ENCODE assay signal across 20 mouse cellular contexts in the genomic region with DNA sequence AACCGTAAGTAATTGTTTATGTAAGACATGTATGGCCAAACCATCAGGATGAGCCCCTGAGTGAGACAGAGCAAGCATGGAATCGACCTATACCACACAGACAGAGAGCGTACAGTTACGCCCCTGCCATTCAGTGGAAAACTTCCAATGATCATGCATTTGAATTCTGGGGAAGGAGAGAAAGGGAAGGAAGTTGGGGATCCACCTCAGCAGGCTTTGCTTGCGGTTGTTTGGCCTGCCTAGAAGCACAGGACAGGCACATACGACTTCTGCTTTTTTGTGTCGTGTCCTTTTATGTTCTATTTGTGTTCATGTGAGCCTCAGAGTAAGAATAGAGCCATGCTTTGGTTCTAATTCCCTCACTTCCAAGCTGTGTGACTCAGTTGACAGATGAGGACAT.
A peak's percentile ranks its signal among the peaks of the same experiment; 100 is the strongest.
DNase-seq lines count a peak whose midpoint lies in the region; ATAC-seq lines count a peak whose summit lies in the region.
"Had no signal": no experiment of that assay in that cellular context is flagged by ENCODE, and none has a peak within 500 bp of the region (broad histone marks: within the 10 kb centered on the region; RNA-seq: fewer than 3 reads in every experiment).

No protein-coding gene starts in this region.

- WGBS in hindbrain, embryonic 16.5 days: 88% methylated on average over 7 of the region's 7 CpGs

- H3K4me3 ChIP-seq in hindbrain, embryonic 16.5 days (ENCODE audit: low read length): no peak overlapping the region
- H3K4me3 ChIP-seq: forebrain, embryonic 10.5 days; gastrocnemius, adult 2 months; heart, embryonic 13.5 days; midbrain, embryonic 10.5 days; neural tube, embryonic 13.5 days had no signal

- DNase-seq in heart, adult 8-10 months (ENCODE audit: low spot score): peak; percentile 12
- no peak for DNase-seq in heart, postnatal 25 days (ENCODE audit: low spot score)
- DNase-seq in B cell, adult 2 months: peak; percentile 4 to 13
- no peak for DNase-seq in testis, postnatal 14 days (ENCODE audit: low spot score)
- DNase-seq in thymus, postnatal 10 days (ENCODE audit: low spot score in 2 of 2): no peak
- DNase-seq: adrenal gland, adult 2 months; cerebellum, adult 11 months; cerebellum, postnatal 36 days; gastrocnemius, adult 2 months; heart, postnatal 4 days; kidney, postnatal 10 days; spleen, adult 18-20 months had no signal

- H3K27ac ChIP-seq in hindbrain, embryonic 16.5 days (ENCODE audit: low read depth, low read length): no peak overlapping the region
- H3K27ac ChIP-seq: forebrain, embryonic 10.5 days; gastrocnemius, adult 2 months; heart, embryonic 13.5 days; midbrain, embryonic 10.5 days; neural tube, embryonic 13.5 days had no signal

- ATAC-seq in granulocyte monocyte progenitor cell, adult 5-6 weeks (replicated peaks; ENCODE audit: poor library complexity, severe bottlenecking): peak; percentile 94
- peak; percentile 37; the same call in 1 of the 2 replicates for ATAC-seq in megakaryocyte-erythroid progenitor cell, adult 5-6 weeks (replicated peaks; ENCODE audit: low FRiP score, low TSS enrichment, poor library complexity, severe bottlenecking)
- ATAC-seq in hindbrain, embryonic 16.5 days: no peak
- ATAC-seq: lung, postnatal 0 days had no signal

- no peaks in the 10 kb centered on the region for H3K27me3 ChIP-seq in hindbrain, embryonic 16.5 days (replicated peaks; ENCODE audit: control insufficient read depth, insufficient read depth, low read length)
- H3K27me3 ChIP-seq: heart, embryonic 13.5 days; neural tube, embryonic 13.5 days had no signal

- H3K36me3 ChIP-seq in hindbrain, embryonic 16.5 days (ENCODE audit: control insufficient read depth, insufficient read depth, low read length): no peaks in the 10 kb centered on the region
- H3K36me3 ChIP-seq: forebrain, embryonic 10.5 days; heart, embryonic 13.5 days; midbrain, embryonic 10.5 days; neural tube, embryonic 13.5 days had no signal

- H3K9me3 ChIP-seq in hindbrain, embryonic 16.5 days (ENCODE audit: control insufficient read depth, low read length): no peaks in the 10 kb centered on the region
- H3K9me3 ChIP-seq: forebrain, embryonic 10.5 days; heart, embryonic 13.5 days; midbrain, embryonic 10.5 days; neural tube, embryonic 13.5 days had no signal

- no peak overlapping the region for H3K4me2 ChIP-seq in hindbrain, embryonic 16.5 days (ENCODE audit: low read length)
- H3K4me2 ChIP-seq: heart, embryonic 13.5 days; neural tube, embryonic 13.5 days had no signal

- intact Hi-C loops in heart, postnatal 25 days (cut with DNase I): no loop called here

- no peaks in the 10 kb centered on the region for H3K4me1 ChIP-seq in hindbrain, embryonic 16.5 days (ENCODE audit: control insufficient read depth, insufficient read depth, low read depth, low read length)

- no peak overlapping the region for H3K9ac ChIP-seq in hindbrain, embryonic 16.5 days (ENCODE audit: low read depth, low read length)
- H3K9ac ChIP-seq: heart, embryonic 13.5 days; neural tube, embryonic 13.5 days had no signal

Comparison
In these comparisons a context has a peak if more than half of its experiments do, and no peak if none do; other contexts are left out.
1. DNase-seq: peak in heart, adult 8-10 months (single experiment) and B cell, adult 2 months (2 of 2); none in heart, postnatal 25 days (single experiment), testis, postnatal 14 days (single experiment) and thymus, postnatal 10 days (0 of 2).